8 mouse cellular contexts compared by ENCODE assay signal in the genomic region with DNA sequence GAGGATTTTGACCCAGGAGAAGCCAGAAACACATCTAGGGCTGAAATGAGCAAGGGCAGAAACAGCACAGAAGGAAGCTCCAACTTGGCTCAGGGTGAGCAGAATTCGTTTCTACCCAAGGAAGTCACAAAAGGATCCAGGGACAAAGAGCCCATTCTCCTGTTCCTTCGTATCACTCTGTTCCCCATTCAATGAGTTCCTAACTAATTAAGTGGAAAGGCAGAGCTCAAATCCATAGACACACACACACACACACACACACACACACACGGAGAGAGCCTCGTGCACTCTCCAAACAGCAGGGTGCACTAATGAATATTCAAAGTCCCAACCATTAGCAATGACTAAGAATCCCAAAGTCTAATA. TPM values are rescaled to one million over a fixed set of nuclear protein-coding genes. Genes with fewer than 3 reads are reported as not detected.
DNase-seq lines count a peak whose midpoint lies in the region; ATAC-seq and TF ChIP-seq lines count a peak whose summit lies in the region.

No protein-coding gene starts in this region.

- H3K9ac ChIP-seq in lung, postnatal 0 days (replicated peaks; ENCODE audit: low read depth) = no peak overlapping the region
- H3K9ac ChIP-seq in hindbrain, postnatal 0 days (replicated peaks; ENCODE audit: low read length) = no peak overlapping the region
- H3K9ac ChIP-seq in neural tube, embryonic 12.5 days = no peak overlapping the region

- no peak for TF ChIP-seq EP300 in lung, postnatal 0 days (IDR thresholded peaks at IDR 0.05)

- H3K4me2 ChIP-seq in lung, postnatal 0 days (replicated peaks; ENCODE audit: low read depth, low read length) = 0 out of 2 replicates have a peak overlapping the region, but pooled peaks have one; percentile 2
- H3K4me2 ChIP-seq in hindbrain, postnatal 0 days (ENCODE audit: low read depth, low read length) = peak overlapping the region; percentile 8
- H3K4me2 ChIP-seq in neural tube, embryonic 12.5 days (replicated peaks) = peak overlapping the region; percentile 37

- H3K27me3 ChIP-seq in lung, postnatal 0 days (replicated peaks; ENCODE audit: insufficient read depth, low read length) = no peaks in the 10 kb centered on the region
- no peaks in the 10 kb centered on the region for H3K27me3 ChIP-seq in embryonic facial prominence, embryonic 10.5 days (replicated peaks; ENCODE audit: low read depth, poor library complexity, severe bottlenecking)
- no peaks in the 10 kb centered on the region for H3K27me3 ChIP-seq in hindbrain, postnatal 0 days (ENCODE audit: insufficient read depth, low read length)
- H3K27me3 ChIP-seq in neural tube, embryonic 12.5 days (replicated peaks) = no peaks in the 10 kb centered on the region

- H3K27ac ChIP-seq in lung, postnatal 0 days (ENCODE audit: low read length) = peak overlapping the region; percentile 71
- peak overlapping the region; percentile 81 for H3K27ac ChIP-seq in embryonic facial prominence, embryonic 10.5 days (replicated peaks)
- peak overlapping the region; percentile 75 for H3K27ac ChIP-seq in hindbrain, postnatal 0 days
- H3K27ac ChIP-seq in neural tube, embryonic 12.5 days = peak overlapping the region; percentile 79

- 31% methylated on average over 4 of the region's 4 CpGs for WGBS in lung, postnatal 0 days
- 14% methylated on average over 4 of the region's 4 CpGs for WGBS in embryonic facial prominence, embryonic 10.5 days
- 7% methylated on average over 4 of the region's 4 CpGs for WGBS in hindbrain, postnatal 0 days
- WGBS in neural tube, embryonic 12.5 days = 8% methylated on average over 4 of the region's 4 CpGs

- no peak overlapping the region for H3K4me3 ChIP-seq in lung, postnatal 0 days (ENCODE audit: low read depth, low read length)
- H3K4me3 ChIP-seq in embryonic facial prominence, embryonic 10.5 days = peak overlapping the region; percentile 34
- H3K4me3 ChIP-seq in hindbrain, postnatal 0 days (ENCODE audit: low read length) = no peak overlapping the region
- H3K4me3 ChIP-seq in neural tube, embryonic 12.5 days = no peak overlapping the region

- no peak for DNase-seq in lung, postnatal 0 days (ENCODE audit: low spot score)
- no peak for DNase-seq in lung, postnatal 10 days
- DNase-seq in embryonic facial prominence, embryonic 10.5 days (ENCODE audit: low spot score) = peak; percentile 30
- DNase-seq in hindbrain, postnatal 0 days (ENCODE audit: low spot score) = peak; percentile 73
- DNase-seq in B cell, adult 2 months = no peak
- DNase-seq in gastrocnemius, postnatal 4 days (ENCODE audit: low spot score in 2 of 2) = no peak

- H3K36me3 ChIP-seq in lung, postnatal 0 days (ENCODE audit: insufficient read depth, low read length) = no peaks in the 10 kb centered on the region
- peaks cover 2% of the 10 kb centered on the region; the same call in 1 of the 2 replicates for H3K36me3 ChIP-seq in embryonic facial prominence, embryonic 10.5 days (replicated peaks)
- H3K36me3 ChIP-seq in hindbrain, postnatal 0 days (ENCODE audit: insufficient read depth, low read length) = no peaks in the 10 kb centered on the region
- no peaks in the 10 kb centered on the region for H3K36me3 ChIP-seq in neural tube, embryonic 12.5 days

- no peaks in the 10 kb centered on the region for H3K9me3 ChIP-seq in lung, postnatal 0 days (ENCODE audit: low read length)
- no peaks in the 10 kb centered on the region for H3K9me3 ChIP-seq in embryonic facial prominence, embryonic 10.5 days
- no peaks in the 10 kb centered on the region for H3K9me3 ChIP-seq in hindbrain, postnatal 0 days (ENCODE audit: low read length)
- H3K9me3 ChIP-seq in neural tube, embryonic 12.5 days = no peaks in the 10 kb centered on the region

- no peak for ATAC-seq in lung, postnatal 0 days
- peak; percentile 68 for ATAC-seq in hindbrain, postnatal 0 days
- ATAC-seq in neural tube, embryonic 12.5 days (ENCODE audit: low FRiP score, low read depth) = peak; percentile 76
- no peak for ATAC-seq in erythroid progenitor cell, adult 5-6 weeks (replicated peaks; ENCODE audit: low FRiP score, poor library complexity, severe bottlenecking)

- TF ChIP-seq CTCF in lung, postnatal 0 days (IDR thresholded peaks at IDR 0.05) = no peak
- TF ChIP-seq CTCF in hindbrain, postnatal 0 days (IDR thresholded peaks at IDR 0.05; ENCODE audit: low read depth) = no peak

- no peaks in the 10 kb centered on the region for H3K4me1 ChIP-seq in lung, postnatal 0 days (ENCODE audit: insufficient read depth, low read depth, low read length)
- peaks cover 67% of the 10 kb centered on the region for H3K4me1 ChIP-seq in embryonic facial prominence, embryonic 10.5 days
- H3K4me1 ChIP-seq in hindbrain, postnatal 0 days (ENCODE audit: insufficient read depth, low read length) = 0 out of 2 replicates have a peak, but pooled peaks cover 16% of the 10 kb centered on the region
- peaks cover 42% of the 10 kb centered on the region for H3K4me1 ChIP-seq in neural tube, embryonic 12.5 days

RNA-seq across cellular contexts. Expression of a gene that starts 54.0 kb away (rescaled TPM):
- 16.3 and 22.2 TPM in 2 replicates for polyA plus RNA-seq in lung, postnatal 0 days (2015; fragmentation: Nextera tagmentation; extraction: Ambion mirVana)
- 37.1 and 42.5 TPM in 2 replicates for polyA plus RNA-seq in embryonic facial prominence, embryonic 10.5 days (2016; fragmentation: Nextera tagmentation; extraction: Ambion mirVana)
- total RNA-seq in hindbrain, postnatal 0 days (2014; rRNA removed) = 41.0 and 42.2 TPM in 2 replicates
- polyA plus RNA-seq in hindbrain, postnatal 0 days (2015; fragmentation: Nextera tagmentation; extraction: Ambion mirVana) = 43.6 and 44.8 TPM in 2 replicates
- polyA plus RNA-seq in neural tube, embryonic 12.5 days (2016; fragmentation: Nextera tagmentation; extraction: Ambion mirVana) = 32.5 and 33.2 TPM in 2 replicates
- total RNA-seq in gastrocnemius, postnatal 4 days (2021) = 10 to 100 TPM; 53.0 to 58.2 TPM
- total RNA-seq in erythroid progenitor cell, adult 5-6 weeks (2015; ENCODE audit: low replicate concordance) = 27.4 and 35.2 TPM in 2 replicates
- 14.7 and 21.9 TPM in 2 replicates for total RNA-seq in erythroid progenitor cell, adult 5-6 weeks (2017; ENCODE audit: low replicate concordance)

Comparison
In these comparisons a context has a peak if more than half of its experiments do, and no peak if none do; other contexts are left out.
1. ATAC-seq: peak in hindbrain, postnatal 0 days (single experiment) and neural tube, embryonic 12.5 days (single experiment); none in lung, postnatal 0 days (single experiment) and erythroid progenitor cell, adult 5-6 weeks (single experiment).
2. DNase-seq: peak in embryonic facial prominence, embryonic 10.5 days (single experiment) and hindbrain, postnatal 0 days (single experiment); none in lung, postnatal 0 days (single experiment), lung, postnatal 10 days (single experiment), B cell, adult 2 months (0 of 2) and gastrocnemius, postnatal 4 days (0 of 2).
3. Peak in every context shown above with its lines, with median percentiles within 50 percentile points of each other: H3K27ac ChIP-seq and H3K4me2 ChIP-seq.